Mouse (Mus musculus) MEL (cell line): ENCODE measurements at regions not wholly inside any gene's neighbourhood (a gene's known extent, or its start where the extent isn't known, plus 50 kb on each side); places are given as distances from the start of the nearest gene placed in this dataset.

Experiments used
- DNase-seq: peaks from one replicate; pipeline ENCODE4 v3.0.0; 2011; ENCODE audit warnings: low read depth, low spot score
- H3K27ac ChIP-seq: 2 replicates; pipeline ENCODE4 v1.5.1; 2012; ENCODE audit warnings: low read depth, mild to moderate bottlenecking, control low read depth, low read length, moderate library complexity; ENCODE audit not compliant: control insufficient read depth
- H3K27me3 ChIP-seq, 2 experiments: fragments of 150-350 bp in 1 of 2; sonication (generic) in 1 of 2; 2 replicates each; pipeline ENCODE4 v1.6.1; 2012; ENCODE audit warnings: low read length in 2 of 2, mild to moderate bottlenecking in 2 of 2, improper control_type of control experiment in 1 of 2, moderate library complexity in 1 of 2; ENCODE audit not compliant: insufficient read depth in 2 of 2, control insufficient read depth in 1 of 2
- H3K36me3 ChIP-seq, 2 experiments: 2 replicates each; pipeline ENCODE4 v1.6.1; 2012 to 2014; ENCODE audit warnings: low read length in 2 of 2, improper control_type of control experiment in 1 of 2, inconsistent platforms in 1 of 2, mild to moderate bottlenecking in 1 of 2; ENCODE audit not compliant: insufficient read depth in 2 of 2, control insufficient read depth in 1 of 2
- H3K4me1 ChIP-seq, 2 experiments: fragments of 150-350 bp in 1 of 2; sonication (generic) in 1 of 2; 2 replicates each; pipeline ENCODE4 v1.6.1; 2012; ENCODE audit warnings: low read length in 2 of 2, improper control_type of control experiment in 1 of 2, mild to moderate bottlenecking in 1 of 2; ENCODE audit not compliant: insufficient read depth in 2 of 2, control insufficient read depth in 1 of 2
- H3K4me3 ChIP-seq, 2 experiments: fragments of 150-350 bp in 1 of 2; sonication (generic) in 1 of 2; 2 replicates each; pipeline ENCODE4 v1.5.1; 2012; ENCODE audit warnings: low read depth in 2 of 2, low read length in 2 of 2, mild to moderate bottlenecking in 2 of 2, moderate library complexity in 2 of 2, control low read depth in 1 of 2, improper control_type of control experiment in 1 of 2; ENCODE audit not compliant: control insufficient read depth in 1 of 2, insufficient read depth in 1 of 2
- H3K79me2 ChIP-seq: 2 replicates; pipeline ENCODE4 v1.6.1; 2012; ENCODE audit warnings: mild to moderate bottlenecking, low read length, moderate library complexity; ENCODE audit not compliant: control insufficient read depth, poor library complexity, insufficient read depth
- H3K9ac ChIP-seq: 2 replicates; pipeline ENCODE4 v1.6.1; 2012; ENCODE audit warnings: low read depth, mild to moderate bottlenecking, control low read depth, low read length, moderate library complexity; ENCODE audit not compliant: control insufficient read depth, poor library complexity, severe bottlenecking
- H3K9me3 ChIP-seq: fragments of 150-350 bp; sonication (generic); replicated peaks from 2 replicates; pipeline ENCODE4 v1.6.1; 2012; ENCODE audit warnings: mild to moderate bottlenecking, low read length, improper control_type of control experiment, moderate library complexity; ENCODE audit not compliant: insufficient read depth
- BHLHE40 ChIP-seq: IDR thresholded peaks from 2 replicates; pipeline ENCODE4 v1.6.1; 2012; ENCODE audit warnings: low read depth, mild to moderate bottlenecking, inconsistent platforms, low read length, improper control_type of control experiment, borderline replicate concordance
- CHD1 ChIP-seq: IDR thresholded peaks from 2 replicates; pipeline ENCODE4 v1.6.1; 2012; ENCODE audit warnings: low read depth, mild to moderate bottlenecking, inconsistent platforms, low read length, improper control_type of control experiment
- CHD2 ChIP-seq: IDR thresholded peaks from 2 replicates; pipeline ENCODE4 v1.6.1; 2011; ENCODE audit warnings: low read length, improper control_type of control experiment
- CTCF ChIP-seq, 3 experiments: IDR thresholded peaks in 2 of 3; conservative IDR thresholded peaks in 1 of 3; 2 replicates each; pipeline ENCODE4 v1.5.1; 2011 to 2012; ENCODE audit warnings: low read length in 3 of 3, low read depth in 2 of 3, mild to moderate bottlenecking in 2 of 3, improper control_type of control experiment in 1 of 3, inconsistent platforms in 1 of 3, mixed read lengths in 1 of 3, moderate library complexity in 1 of 3; ENCODE audit not compliant: control insufficient read depth in 1 of 3, insufficient read depth in 1 of 3, poor library complexity in 1 of 3, severe bottlenecking in 1 of 3
- EP300 ChIP-seq, 2 experiments: IDR thresholded peaks; 2 replicates each; pipeline ENCODE4 v1.6.1; 2011; ENCODE audit warnings: improper control_type of control experiment in 2 of 2, low read length in 2 of 2, low read depth in 1 of 2, mild to moderate bottlenecking in 1 of 2
- GABPA ChIP-seq: IDR thresholded peaks from 2 replicates; pipeline ENCODE4 v1.6.1; 2012; ENCODE audit warnings: low read depth, mild to moderate bottlenecking, inconsistent platforms, low read length, improper control_type of control experiment, moderate library complexity
- JUND ChIP-seq: IDR thresholded peaks from 2 replicates; pipeline ENCODE4 v1.6.1; 2011; ENCODE audit warnings: low read depth, mild to moderate bottlenecking, improper control_type of control experiment, low read length
- KAT2A ChIP-seq: conservative IDR thresholded peaks from 2 replicates; pipeline ENCODE4 v1.6.1; 2012; ENCODE audit warnings: low read depth, low read length, improper control_type of control experiment, inconsistent platforms
- MAZ ChIP-seq: IDR thresholded peaks from 2 replicates; pipeline ENCODE4 v1.6.1; 2012; ENCODE audit warnings: low read depth, mild to moderate bottlenecking, inconsistent platforms, low read length, improper control_type of control experiment
- MEF2A ChIP-seq: IDR thresholded peaks from 2 replicates; pipeline ENCODE4 v1.6.1; 2014; ENCODE audit warnings: low read depth, mild to moderate bottlenecking, inconsistent platforms, low read length, improper control_type of control experiment; ENCODE audit not compliant: poor library complexity, insufficient replicate concordance, severe bottlenecking; ENCODE audit errors: extremely low read depth
- MXI1 ChIP-seq: IDR thresholded peaks from 2 replicates; pipeline ENCODE4 v1.6.1; 2011; ENCODE audit warnings: mild to moderate bottlenecking, low read depth, low read length, improper control_type of control experiment
- MYC ChIP-seq: IDR thresholded peaks from 2 replicates; pipeline ENCODE4 v1.6.1; 2011; ENCODE audit warnings: low read depth, mild to moderate bottlenecking, low read length, improper control_type of control experiment, moderate library complexity
- NELFE ChIP-seq: IDR thresholded peaks from 2 replicates; pipeline ENCODE4 v1.6.1; 2011; ENCODE audit warnings: low read depth, low read length, improper control_type of control experiment
- NRF1 ChIP-seq: IDR thresholded peaks from 2 replicates; pipeline ENCODE4 v1.6.1; 2014; ENCODE audit warnings: low read depth, mild to moderate bottlenecking, inconsistent platforms, low read length, improper control_type of control experiment, moderate library complexity; ENCODE audit not compliant: poor library complexity, insufficient read depth, severe bottlenecking
- POLR2AphosphoS5 ChIP-seq: IDR thresholded peaks from 2 replicates; pipeline ENCODE4 v1.6.1; 2012; ENCODE audit warnings: low read depth, borderline replicate concordance, mild to moderate bottlenecking, inconsistent platforms, low read length, moderate library complexity, mixed read lengths
- SIN3A ChIP-seq: IDR thresholded peaks from 2 replicates; pipeline ENCODE4 v1.6.1; 2012; ENCODE audit warnings: low read length, improper control_type of control experiment, inconsistent platforms
- TAL1 ChIP-seq: IDR thresholded peaks from 2 replicates; pipeline ENCODE4 v1.6.1; 2012; ENCODE audit warnings: mild to moderate bottlenecking, inconsistent platforms, low read length, moderate library complexity, mixed read lengths
- UBTF ChIP-seq: IDR thresholded peaks from 2 replicates; pipeline ENCODE4 v1.6.1; 2012; ENCODE audit warnings: low read depth, mild to moderate bottlenecking, inconsistent platforms, low read length, improper control_type of control experiment, moderate library complexity, borderline replicate concordance; ENCODE audit not compliant: insufficient read depth
- USF1 ChIP-seq: IDR thresholded peaks from 2 replicates; pipeline ENCODE4 v1.6.1; 2014; ENCODE audit warnings: low read depth, mild to moderate bottlenecking, inconsistent platforms, low read length, improper control_type of control experiment, moderate library complexity
- USF2 ChIP-seq, 2 experiments: IDR thresholded peaks; 2 replicates each; pipeline ENCODE4 v1.6.1; 2011 to 2012; ENCODE audit warnings: improper control_type of control experiment in 2 of 2, low read length in 2 of 2, borderline replicate concordance in 1 of 2, inconsistent platforms in 1 of 2, low read depth in 1 of 2, mild to moderate bottlenecking in 1 of 2; ENCODE audit not compliant: insufficient read depth in 1 of 2

DNA sequence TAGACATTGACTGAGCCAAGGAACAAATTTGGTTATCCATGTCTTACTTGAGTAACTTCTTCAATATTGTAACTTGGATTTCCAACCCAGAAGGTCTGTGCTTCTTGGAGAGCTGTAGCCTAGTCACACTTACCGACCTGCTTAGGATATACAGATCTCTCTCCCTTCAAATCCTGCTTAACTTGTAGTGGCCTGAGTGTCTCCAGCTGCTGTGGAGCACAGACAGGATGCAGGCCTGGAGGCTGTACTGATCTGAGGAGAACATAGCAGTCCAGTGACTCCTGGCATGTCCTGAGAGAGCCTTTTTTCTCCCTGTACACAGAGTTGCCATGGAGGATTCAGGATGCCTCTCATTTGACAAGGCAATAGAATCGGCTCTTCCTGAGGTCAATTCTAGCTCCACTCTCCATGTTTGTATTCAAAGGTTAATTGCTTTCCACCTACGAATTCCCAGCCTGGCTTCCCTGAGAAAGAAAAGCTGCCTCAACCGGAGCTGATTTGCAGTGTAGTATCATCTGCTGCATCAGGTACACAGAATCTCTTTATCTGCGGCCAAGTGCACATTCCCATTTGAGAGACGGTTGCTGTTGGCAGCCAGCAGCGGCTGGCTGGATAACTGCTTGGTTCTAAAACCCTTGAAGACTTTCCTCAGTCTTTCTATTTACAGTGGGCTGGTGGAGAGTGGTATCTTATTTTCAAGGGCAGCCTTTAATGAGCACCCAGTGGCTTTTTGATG lies 214.8 kb downstream of the Tdrd3 start:
- no peaks in the 10 kb centered on the region for H3K27me3 ChIP-seq
- no peak overlapping the region for H3K4me3 ChIP-seq
- no peaks in the 10 kb centered on the region for H3K36me3 ChIP-seq
- no peak overlapping the region for H3K27ac ChIP-seq
- H3K9ac ChIP-seq, result no peak overlapping the region
- no peak for DNase-seq
- no peaks in the 10 kb centered on the region for H3K79me2 ChIP-seq
- TF ChIP-seq BHLHE40 (no peak), UBTF (no peak), KAT2A (no peak), EP300 (IDR thresholded peaks at IDR 0.05; ENCODE audit: low read depth in 1 of 2, low read length in 2 of 2) (no peak), CTCF (IDR thresholded peaks at IDR 0.05 in 2 of 3, conservative IDR thresholded peaks at IDR 0.05 in 1 of 3; ENCODE audit: control insufficient read depth in 1 of 3, insufficient read depth in 1 of 3, low read depth in 2 of 3, low read length in 3 of 3, poor library complexity in 1 of 3, severe bottlenecking in 1 of 3) (no peak), MEF2A (no peak), MYC (no peak), POLR2AphosphoS5 (no peak), CHD2 (no peak), NELFE (no peak)
- TF ChIP-seq, all 39 proteins: peak for 0
- H3K9me3 ChIP-seq, result no peaks in the 10 kb centered on the region
- H3K4me1 ChIP-seq, result no peaks in the 10 kb centered on the region

DNA sequence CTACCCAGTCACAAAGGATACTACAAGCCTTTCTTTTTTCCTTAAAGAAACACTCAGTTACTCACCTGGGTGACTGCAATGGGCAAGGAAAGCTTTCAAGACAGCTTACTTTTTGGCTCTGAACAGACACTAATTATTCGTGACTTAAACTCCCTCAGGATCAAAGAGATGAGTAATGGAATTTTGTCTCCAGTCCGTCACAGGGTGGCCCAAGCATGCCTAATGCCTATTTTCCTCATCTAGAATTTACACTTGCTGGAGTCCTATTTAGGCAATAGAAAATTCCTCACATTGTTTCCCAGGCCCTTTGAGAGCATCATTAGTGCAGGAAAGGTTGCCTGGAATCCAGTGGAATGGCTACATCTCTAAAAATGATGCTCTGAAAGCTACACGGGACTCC lies 218.2 kb downstream of the Tdrd3 start:
- DNase-seq, result no peak

More for the DNA sequence above, 218.2 kb downstream of the Tdrd3 start:
- Histone ChIP-seq H3K9ac (no peak overlapping the region), H3K36me3 (no peaks in the 10 kb centered on the region), H3K4me3 (no peak overlapping the region), H3K79me2 (no peaks in the 10 kb centered on the region), H3K9me3 (no peaks in the 10 kb centered on the region), H3K27me3 (no peaks in the 10 kb centered on the region), H3K27ac (no peak overlapping the region), H3K4me1 (no peaks in the 10 kb centered on the region)
- TF ChIP-seq CHD1, result no peak
- no peak for TF ChIP-seq NRF1
- no peak for TF ChIP-seq MAZ
- TF ChIP-seq USF1, result no peak
- TF ChIP-seq GABPA, result no peak
- no peak for TF ChIP-seq CHD2
- TF ChIP-seq JUND, result no peak
- TF ChIP-seq NELFE, result no peak
- no peak for TF ChIP-seq USF2 (IDR thresholded peaks at IDR 0.05; ENCODE audit: borderline replicate concordance in 1 of 2, insufficient read depth in 1 of 2, low read depth in 1 of 2, low read length in 2 of 2)
- no peak for TF ChIP-seq MXI1
- no peak for TF ChIP-seq TAL1
- TF ChIP-seq POLR2AphosphoS5, result no peak
- no peak for TF ChIP-seq SIN3A
- TF ChIP-seq BHLHE40, result no peak
